Mouse (Mus musculus): ENCODE data around the gene Cox10. TPM values are rescaled to one million over a fixed set of nuclear protein-coding genes. Genes with fewer than 3 reads are reported as not detected.
A peak's percentile ranks its signal among the peaks of the same experiment; 100 is the strongest.

The Cox10 gene
- polyA plus RNA-seq, 1 experiment = 10.9 TPM

DNA sequence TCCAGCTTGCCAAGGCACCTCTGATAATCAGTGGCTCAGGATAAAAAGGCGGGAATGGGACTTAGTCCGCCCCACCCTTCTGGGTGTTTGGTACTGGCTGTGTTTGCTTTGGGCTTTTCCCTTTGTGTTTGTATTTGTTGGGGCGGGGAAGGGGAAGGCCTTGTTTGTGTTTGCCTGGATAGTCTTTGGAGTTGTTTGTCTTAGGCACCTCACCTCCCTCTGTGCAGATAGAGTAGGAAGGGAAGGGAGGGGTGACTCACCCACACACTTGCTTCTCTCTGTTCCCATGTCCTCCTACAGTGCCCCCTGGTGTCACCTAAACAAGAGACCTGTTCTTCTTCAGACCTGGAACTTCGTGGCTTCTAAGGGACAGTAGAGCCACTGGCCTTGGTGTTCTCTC is 122.1 kb downstream of the Cox10 start:
- DNase-seq (ENCODE audit: low read depth) = no peak

DNA sequence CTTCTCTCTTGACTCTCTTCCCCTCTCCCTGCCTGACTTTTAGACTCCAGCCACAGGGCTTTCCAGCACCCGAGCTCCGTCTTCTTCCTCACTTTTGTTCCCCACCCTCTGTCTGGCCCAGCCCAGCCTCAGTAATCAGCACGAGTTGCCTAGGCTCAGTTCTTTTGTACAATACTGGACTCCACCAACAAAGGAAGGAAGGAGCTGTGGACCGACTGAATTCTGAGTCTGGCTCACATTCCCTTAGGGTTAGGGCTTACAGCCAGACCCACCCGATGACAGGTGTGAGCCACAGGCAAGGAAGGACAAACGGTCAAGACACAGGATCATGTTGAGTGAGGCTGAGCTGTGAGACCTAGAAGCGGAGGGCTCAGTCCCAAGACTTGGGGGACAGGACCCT is 122.5 kb downstream of the Cox10 start:
- no peak for DNase-seq (ENCODE audit: low read depth)

DNA sequence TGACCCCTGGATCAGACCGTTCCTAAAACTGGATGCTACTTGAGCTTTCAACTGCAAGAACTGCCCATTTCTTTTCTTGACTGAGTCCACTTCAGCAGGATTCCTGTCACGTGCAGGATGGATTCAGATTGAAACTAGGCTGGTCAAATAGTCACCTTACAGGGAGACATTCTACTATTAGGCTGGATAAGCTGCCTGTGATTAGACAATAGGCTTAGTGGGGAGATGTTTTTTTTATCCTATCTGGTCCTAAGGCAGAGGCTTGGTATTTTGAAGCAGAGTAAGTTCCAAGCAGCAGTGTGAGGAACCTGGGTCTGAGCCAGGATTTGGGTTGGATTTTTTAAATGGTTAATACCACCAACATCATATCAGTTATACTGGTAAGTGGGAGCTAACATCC is 125.4 kb downstream of the Cox10 start:
- DNase-seq (ENCODE audit: low read depth) = no peak

DNA sequence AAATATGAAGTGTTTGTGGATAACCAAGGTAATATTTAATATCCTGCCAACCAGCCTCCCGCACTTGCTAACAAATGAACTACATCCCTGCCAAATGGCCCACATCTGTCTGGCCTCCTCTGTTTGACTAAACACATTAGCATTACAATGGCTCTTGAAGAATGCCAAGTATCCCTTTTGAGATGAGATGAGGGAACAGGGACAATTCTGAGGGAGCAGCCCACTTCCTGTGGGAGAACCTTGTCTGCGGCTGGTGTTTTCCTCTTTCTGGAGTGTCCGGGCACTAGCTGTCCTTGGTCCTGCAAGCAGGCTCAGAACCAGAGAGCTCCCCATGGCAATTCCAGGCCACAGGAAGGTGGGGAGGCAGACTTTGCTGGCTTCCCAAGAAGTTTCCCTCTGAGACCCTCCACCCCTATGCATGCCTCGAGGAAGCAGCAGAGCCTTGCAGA is 126.5 kb downstream of the Cox10 start:
- no peak for DNase-seq (ENCODE audit: low read depth)

DNA sequence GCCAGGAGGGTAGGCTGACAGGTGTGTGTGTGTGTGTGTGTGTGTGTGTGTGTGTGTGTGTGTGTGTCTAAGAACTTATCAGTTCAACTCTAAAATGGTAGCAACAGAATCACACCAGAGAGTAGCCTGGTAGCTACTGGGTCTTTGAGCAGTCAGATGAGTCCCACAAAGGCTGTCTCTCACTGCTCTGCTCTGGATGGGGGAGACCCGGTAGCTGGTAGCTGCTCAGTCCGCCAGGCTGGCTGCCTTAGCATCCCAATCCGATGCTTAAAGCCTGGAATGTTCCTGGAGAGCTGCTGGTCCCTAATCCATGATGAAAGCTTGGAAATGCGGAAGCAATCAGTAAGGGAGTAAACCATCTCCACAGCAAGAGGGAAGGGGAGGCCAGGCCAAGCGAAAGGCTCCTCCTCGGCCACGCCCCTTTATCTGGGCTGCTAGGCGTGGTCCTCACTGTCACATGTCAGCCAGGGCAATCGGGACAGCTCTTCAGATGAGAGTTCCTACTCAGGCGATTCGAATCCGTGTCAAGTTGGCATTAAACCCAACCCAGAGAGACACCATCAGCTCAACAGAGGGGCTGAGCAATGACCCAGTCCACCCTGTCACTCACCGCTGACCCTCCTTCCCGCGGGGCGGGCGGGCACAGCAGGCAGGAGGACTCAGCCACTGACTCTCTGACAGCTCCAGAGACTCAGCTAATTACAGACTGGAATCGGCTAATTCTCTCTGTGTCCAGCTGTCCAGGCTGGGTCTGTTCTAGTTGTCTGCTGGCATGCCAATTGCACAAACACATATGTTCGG is 127.2 kb downstream of the Cox10 start:
- no peak for DNase-seq (ENCODE audit: low read depth)

DNA sequence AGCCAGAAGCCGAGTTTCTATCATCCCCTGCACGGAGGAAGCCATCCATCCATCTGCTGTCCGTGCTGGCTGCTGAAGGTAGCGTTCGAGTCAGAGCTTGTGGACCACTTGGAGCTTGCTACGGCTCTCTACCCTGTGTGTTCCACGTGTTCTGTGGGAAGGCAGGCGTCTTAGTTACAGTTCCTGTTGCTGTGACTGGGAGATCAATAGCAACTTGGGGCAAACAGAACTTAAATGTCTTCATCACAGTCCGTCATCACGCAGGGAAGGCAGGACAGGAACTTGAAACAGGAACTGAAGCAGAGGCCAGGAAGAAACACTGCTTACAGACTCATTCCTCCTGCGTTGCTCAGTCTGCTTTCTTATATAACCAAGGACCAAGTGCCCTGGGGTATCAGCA is 130.9 kb downstream of the Cox10 start:
- no peak for DNase-seq (ENCODE audit: low read depth)

DNA sequence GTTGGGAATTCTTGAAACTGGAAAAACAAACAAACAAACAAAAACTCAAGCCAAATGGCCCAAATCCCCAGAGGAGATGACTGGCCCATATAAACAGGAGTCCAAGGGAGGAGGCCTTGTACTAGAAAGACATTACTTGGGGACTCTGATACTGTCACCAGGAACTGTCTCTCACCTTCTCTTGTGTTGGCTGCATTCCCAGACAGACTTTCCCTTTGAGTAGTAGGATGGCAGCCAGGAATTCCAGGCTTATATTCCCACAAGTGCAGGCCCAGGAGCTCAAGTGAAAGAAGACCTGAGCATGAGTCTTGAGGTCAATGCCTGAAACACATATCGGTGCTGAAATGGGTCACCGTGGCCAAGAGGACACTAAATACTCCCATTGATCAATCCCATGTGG is 132.2 kb downstream of the Cox10 start:
- DNase-seq (ENCODE audit: low read depth) = no peak

DNA sequence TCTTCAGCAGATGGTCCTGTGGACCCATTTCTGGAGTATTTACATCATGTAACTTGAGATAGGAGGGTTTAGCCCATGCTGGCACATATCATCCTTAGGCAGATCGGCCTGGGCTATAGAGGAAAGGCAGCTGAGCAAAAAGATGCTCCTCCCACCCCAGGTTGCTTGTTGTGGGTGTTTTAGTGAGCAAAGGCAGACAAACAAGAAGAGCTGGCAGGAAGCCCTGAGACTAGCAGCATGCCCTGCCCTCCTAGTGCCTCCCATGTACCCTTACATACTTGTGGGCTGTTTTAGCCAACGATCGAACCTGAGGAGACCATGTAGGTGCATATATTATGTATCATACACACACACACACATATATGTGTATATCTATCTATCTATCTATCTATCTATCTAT is 135.3 kb downstream of the Cox10 start:
- DNase-seq (ENCODE audit: low read depth) = no peak

DNA sequence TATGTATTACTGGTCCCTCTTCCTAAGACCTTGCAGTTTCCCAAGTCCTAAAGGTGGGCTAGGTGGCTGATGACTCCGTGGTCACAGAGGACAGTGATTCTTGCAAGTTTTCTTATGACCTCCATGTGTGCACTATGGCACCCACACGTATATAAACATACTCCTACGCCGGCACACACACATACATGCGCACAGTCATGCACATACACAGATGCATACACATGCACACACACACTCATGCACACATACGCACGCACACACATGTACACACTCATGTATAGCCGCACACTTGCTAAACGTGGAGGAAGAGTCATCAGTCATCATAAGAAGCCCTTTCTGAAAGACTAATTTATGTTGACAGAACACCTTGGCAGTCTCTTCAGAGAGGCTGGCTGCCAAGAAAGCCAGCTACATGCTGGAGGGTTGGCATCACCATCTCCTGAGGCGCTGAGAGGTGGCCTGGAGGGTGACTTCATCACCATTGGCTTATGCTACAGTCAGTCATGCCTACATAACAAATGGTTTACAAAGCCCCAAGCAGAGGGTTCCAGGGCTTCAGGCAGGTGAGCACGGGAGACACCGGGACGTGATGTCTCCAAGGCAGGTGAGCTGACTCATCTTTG is 135.9 kb downstream of the Cox10 start:
- DNase-seq (ENCODE audit: low read depth) = no peak

DNA sequence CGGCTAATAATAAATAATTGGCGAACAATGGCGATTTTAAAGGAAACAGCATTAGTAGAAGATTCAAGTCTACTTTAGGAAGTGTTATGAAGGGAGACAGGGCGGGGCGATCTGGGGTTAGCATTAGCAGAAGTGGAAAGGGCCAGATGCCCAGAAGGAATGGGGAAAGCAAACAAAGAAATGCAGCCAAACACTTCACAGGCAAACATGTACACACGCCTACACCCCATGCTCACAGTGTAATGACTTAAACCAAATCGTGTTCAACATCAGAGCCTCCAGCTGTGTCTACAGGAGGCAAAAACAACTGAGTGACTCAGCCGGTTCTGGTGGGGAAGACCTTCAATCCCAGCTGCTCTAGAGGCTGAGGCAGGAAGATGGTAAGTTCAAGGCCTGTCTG is 137.1 kb downstream of the Cox10 start:
- peak; percentile 51 for DNase-seq (ENCODE audit: low read depth)

DNA sequence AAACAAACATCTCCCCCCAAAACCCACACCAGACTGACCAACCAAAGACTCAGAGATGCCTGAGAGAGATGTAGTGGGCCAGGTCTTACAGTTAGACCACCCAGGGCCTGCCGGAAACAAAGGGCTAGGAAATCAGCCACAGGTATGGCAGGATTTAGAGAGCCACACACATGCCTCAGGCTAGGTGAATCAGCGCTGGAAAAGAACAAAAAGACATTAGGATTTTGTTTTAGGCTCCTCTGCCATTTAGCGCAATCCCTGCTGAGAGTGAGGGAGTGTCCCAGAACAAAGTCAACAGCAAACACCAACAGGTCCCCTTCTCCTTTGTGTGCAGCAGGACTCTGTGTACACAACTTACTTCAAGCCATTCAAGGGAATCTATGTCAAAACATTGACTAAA is 142.6 kb downstream of the Cox10 start:
- DNase-seq (ENCODE audit: low read depth) = no peak

DNA sequence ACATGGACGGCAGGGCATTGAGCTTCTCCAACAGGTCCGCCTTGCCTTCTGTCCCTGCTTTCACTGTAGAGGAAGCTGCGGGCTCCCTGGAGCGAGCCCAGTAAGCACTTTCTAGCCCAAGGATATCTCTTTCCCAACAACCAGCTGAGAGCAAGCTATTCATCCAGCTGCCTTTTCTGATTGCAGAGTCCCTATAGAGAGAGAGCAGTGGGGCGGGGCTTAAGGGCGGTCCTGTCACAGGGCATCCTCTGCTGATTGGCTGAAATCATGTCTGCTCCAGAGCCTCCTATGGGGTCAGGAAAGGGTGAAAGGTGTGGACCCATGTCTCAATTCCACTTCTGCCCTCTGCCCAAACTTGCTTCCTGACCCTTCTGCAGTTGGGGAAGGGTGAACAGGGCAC is 152.4 kb downstream of the Cox10 start:
- no peak for DNase-seq (ENCODE audit: low read depth)

DNA sequence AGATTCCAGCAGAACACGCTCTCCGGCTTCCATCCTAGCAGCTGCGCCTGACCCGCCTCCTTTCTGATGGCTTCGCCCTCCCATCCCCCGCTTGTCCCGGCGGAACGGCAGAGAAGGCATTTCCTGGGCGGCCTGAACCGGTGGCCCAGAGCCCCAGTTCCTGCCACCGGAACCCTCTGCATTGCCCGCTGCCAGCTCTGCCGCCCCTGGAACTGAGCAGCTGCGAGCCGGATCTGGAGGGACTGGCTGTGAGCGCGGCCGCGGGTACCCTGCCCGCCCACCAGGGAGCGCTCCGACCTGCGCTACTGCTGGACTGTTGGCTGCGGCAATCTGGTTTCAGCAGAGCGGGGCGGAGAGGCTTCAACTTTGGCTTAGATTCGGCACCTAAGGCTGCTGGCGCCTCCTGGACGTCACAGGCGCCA is 154.1 kb downstream of the Cox10 start:
- no peak for DNase-seq (ENCODE audit: low read depth)

DNA sequence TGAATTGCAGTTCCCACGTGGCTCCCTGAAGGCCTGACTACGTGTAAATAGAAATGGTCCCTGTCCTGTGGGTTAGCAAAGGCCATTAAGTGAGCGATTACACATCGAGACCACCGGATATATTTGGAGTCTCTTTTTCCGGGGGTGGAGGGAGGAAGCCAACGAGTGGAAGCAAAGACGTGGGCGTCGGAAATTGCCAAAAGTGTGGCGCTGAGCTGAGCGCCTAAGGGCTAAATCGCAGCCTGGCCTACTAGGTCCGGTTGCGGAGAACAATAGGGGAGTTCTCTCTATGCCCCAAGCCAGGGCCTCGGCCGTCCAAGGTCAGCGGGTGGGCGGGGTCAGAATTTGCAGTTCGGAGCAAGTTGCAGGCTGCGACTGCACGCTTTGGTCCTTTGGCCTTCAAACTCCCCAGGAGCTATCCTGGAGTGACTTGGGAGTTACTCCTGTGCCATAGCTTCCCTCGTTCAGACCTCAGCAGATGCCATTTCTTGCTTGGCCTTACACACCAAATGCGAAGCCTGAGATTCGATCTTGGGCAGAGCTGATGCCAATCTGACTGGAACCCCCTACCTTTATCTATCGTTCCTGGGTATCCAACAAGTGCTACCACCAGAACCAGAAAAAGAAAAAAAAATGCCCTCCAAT is 154.9 kb downstream of the Cox10 start:
- no peak for DNase-seq (ENCODE audit: low read depth)

DNA sequence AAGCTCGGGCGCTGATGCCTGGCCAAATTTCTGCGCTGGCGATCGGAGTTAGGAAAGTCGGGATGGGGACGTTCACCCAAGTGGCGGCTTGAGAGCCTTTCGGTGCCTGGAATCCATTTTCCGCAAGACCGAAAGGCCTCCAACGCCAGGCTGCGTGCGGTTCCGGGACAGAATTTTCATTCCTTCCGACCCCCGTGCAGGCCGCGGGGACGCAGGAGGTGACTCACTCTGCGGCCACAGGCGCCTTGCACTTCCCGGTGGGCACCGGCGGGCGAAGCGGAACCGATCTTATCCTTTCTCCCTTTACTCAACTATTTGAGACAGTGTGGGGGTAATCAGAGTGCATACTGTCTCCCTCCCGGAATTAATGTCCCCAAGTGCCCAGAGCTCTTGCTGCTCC is 155.9 kb downstream of the Cox10 start:
- DNase-seq (ENCODE audit: low read depth) = no peak

DNA sequence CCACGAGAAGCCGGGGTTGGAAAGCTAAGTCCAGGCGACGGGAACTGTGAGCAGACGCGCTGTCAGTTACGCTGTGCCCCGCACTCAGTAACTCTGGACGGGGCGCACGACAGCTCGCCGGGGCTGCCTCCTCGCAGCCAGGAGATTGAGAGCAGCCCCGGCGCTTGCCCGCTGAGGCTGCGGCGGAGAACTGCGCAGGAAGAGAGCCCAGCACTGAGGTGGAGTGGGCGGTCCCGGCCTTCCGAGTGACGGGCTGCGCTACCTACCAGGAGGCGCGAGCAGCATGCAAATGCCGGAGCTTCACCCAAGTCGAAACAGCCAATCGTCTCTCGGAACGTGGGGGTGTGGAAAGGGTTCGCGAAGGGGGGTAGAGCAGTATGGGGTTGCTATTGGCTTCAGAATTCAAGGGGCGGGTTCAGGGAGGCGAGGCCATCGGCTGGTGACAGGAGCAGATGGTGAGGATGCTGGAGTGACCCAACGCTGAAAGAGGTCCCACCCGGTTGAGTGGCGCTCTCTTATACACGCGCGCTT is 157.1 kb downstream of the Cox10 start, which contains the start of gene Hs3st3b1:
Gene Hs3st3b1 (minus strand): TSS at position 200 of the 531 bp plus-strand sequence.
- peak; percentile 84 for DNase-seq (ENCODE audit: low read depth)

DNA sequence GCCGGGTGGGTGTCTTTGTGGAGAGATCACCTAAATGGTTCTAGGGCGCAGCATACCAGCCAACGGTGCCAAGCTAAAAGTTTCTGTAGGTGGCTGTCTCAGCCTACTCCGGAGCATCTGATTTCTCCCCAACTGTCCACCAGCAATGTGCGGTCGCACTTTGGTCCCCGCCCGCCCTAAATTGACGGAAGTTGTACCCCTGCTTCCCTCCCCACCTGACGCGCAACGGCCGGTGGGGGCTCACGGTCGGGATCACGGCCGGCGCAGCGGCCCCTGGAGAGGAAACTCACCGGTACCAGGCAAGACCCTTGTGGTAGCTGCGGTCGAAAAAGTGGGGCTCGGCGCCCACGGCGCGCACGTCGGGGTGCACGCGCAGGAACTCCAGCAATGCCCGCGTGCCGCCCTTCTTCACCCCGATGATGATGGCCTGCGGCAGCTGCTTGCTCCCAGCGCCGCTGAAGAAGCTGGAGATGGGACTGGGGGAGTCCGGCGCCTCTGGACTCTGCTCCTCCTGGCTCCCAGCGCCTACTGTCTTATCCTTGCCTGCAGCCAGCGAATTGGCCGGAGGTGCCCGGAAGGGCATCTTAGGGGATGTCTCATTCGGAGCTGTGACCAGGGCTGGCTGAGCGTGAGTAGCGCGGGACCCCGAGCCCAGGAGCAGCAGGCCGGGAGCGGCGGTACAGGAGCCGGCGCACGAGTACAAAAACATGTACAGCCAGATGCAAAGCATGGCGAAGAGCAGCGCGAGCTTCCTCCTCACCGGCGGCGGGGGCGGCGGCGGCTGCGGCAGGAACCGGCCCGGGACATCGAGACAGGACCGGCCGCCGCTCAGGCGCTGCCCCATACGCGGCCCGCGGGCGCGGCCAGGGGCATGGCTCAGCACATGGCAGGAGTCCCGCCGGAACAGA is 158.0 kb downstream of the Cox10 start:
- no peak for DNase-seq (ENCODE audit: low read depth)

DNA sequence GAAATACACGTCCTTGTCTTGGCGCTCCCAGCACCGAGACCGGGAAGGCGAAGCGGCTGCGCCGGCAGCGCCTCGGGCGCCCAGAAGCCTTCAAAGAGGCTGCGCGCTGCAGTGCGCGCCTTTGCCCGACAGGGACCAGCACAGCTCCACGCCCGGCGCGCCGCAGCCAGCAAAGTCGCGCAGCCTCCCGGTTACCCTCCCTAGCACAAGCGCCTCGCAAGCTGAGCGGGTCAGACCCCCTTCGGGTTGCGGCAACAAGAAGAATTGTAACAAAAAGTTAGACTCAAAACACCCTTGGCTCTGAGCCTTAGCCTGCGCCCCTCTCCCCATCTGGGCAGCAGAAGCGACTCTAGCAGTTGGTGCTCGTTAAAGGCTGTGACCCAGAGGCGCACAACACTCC is 158.7 kb downstream of the Cox10 start:
- no peak for DNase-seq (ENCODE audit: low read depth)

DNA sequence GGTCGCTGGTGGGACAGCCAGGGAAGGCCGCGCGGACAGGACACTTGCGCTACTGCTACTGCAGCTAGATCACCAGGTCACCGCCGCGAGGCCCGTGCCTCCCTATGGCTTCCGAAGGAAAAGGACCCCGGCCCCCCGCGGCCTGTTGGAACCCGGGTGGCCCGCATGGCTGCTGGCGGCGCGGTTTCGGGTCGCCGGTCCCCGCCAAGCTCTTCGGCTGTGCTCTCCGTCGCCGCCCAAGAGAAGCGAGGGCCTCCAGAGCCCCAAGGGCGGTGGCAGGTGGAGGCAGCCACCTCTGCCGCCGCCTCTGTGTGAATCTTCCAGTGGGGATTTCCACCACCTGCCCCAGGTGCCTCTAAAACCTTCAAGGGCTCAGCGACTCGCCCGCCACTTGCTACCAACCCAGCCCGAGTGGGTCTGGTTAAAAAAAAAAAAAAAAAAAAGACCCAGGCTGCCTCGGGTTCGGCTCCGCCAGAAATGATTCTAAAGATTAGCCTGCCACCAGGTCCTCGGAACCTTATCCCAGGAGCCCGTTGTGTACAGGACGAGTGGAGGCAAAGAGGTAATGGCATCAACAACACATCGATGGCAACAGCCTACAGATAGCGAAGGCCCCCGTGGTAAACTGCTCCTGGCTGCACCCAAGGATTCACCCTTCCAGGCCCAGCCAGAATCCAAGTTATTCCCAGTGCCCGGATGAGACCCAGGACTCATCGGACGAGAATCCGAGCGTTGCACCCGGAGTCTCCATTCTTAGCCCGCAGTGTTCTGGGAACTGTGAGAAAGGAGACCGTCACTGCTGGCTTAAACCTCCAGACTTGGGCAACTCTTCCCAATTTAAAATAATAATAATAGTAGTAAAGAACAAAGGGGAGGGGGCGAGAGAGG is 159.8 kb downstream of the Cox10 start:
- no peak for DNase-seq (ENCODE audit: low read depth)

DNA sequence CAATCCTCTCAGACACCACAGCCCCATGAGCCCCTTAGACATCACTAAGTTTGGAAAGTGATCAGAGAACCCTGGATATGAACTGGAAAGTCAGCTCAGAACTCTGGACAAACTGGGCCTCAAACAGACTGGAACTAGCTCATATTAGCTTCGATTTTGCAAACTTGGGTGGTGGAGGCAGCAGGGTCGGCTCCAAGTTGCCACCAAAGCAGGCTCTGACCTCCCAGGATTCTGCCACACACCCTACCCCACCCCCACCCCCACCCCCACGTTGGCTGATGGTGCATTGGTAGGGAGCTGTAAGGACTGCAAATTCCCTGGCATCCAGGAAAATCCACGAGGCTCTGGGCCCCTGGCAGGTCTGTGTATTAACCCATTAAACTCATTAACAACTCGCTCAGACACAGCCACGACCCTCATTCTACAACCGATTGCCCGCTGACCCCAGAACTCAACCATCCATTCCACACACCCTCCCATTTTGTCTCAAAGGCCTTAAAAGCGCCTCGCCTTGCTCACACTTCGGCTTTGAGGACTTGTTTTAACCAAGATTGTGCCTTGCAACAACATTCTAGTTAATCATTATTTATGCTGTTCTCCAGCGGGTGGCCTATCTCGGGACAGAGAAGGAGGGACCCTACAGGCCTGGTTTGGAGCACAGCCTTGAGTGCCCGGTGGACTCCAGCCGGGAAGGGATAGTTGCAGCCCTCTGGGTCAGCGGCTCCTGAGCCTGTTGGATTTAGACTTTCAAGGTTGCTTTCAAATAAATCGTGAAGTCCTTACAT is 160.8 kb downstream of the Cox10 start:
- DNase-seq (ENCODE audit: low read depth) = no peak

All from gonadal fat pad, adult 2 months (tissue).